Mouse (Mus musculus) E14TG2a.4 (cell line): Measurements from ENCODE around the gene Zfp87.

Experiments
- CTCF ChIP-seq: conservative IDR thresholded peaks from 2 replicates; pipeline ENCODE4 v1.5.1; 2014; ENCODE audit warnings: low read length
- POU5F1 ChIP-seq: IDR thresholded peaks from 2 replicates; pipeline ENCODE4 v1.6.1; 2014; ENCODE audit warnings: low read length, borderline replicate concordance

- TF ChIP-seq POU5F1 (no peak), CTCF (no peak)
Measured at GRCm38 (mm10) chr13:67484424-67484811, 41.6 kb downstream of the Zfp87 start.
